Mouse (Mus musculus) G1E (cell line): ENCODE data around the gene Haghl.

Source experiments
- CTCF ChIP-seq: IDR thresholded peaks from 2 replicates; pipeline ENCODE4 v1.5.1; 2012; ENCODE audit warnings: low read depth, low read length, inconsistent platforms, mixed read lengths
- GATA1 ChIP-seq: IDR thresholded peaks from 2 replicates; pipeline ENCODE4 v1.6.1; 2012; ENCODE audit warnings: borderline replicate concordance, low read length, inconsistent platforms, mixed read lengths
- GATA2 ChIP-seq: IDR thresholded peaks from 2 replicates; pipeline ENCODE4 v1.6.1; 2012; ENCODE audit warnings: low read depth, low read length, inconsistent platforms, borderline replicate concordance
- TAL1 ChIP-seq: conservative IDR thresholded peaks from 2 replicates; pipeline ENCODE4 v1.6.1; 2012; ENCODE audit warnings: low read depth, low read length, inconsistent platforms, mixed read lengths

GRCm38 (mm10) chr17:25825984-25826570 lies 40.6 kb upstream of the Haghl start:
- TF ChIP-seq CTCF (no peak), TAL1 (no peak), GATA1 (no peak), GATA2 (no peak)
